Mouse (Mus musculus): ENCODE results near the gene Cbarp. TPM values are rescaled to one million over a fixed set of nuclear protein-coding genes. Genes with fewer than 3 reads are reported as not detected.

The Cbarp gene
- polyA plus RNA-seq, 1 experiment from 2014 or later, result 6.4 TPM

DNA sequence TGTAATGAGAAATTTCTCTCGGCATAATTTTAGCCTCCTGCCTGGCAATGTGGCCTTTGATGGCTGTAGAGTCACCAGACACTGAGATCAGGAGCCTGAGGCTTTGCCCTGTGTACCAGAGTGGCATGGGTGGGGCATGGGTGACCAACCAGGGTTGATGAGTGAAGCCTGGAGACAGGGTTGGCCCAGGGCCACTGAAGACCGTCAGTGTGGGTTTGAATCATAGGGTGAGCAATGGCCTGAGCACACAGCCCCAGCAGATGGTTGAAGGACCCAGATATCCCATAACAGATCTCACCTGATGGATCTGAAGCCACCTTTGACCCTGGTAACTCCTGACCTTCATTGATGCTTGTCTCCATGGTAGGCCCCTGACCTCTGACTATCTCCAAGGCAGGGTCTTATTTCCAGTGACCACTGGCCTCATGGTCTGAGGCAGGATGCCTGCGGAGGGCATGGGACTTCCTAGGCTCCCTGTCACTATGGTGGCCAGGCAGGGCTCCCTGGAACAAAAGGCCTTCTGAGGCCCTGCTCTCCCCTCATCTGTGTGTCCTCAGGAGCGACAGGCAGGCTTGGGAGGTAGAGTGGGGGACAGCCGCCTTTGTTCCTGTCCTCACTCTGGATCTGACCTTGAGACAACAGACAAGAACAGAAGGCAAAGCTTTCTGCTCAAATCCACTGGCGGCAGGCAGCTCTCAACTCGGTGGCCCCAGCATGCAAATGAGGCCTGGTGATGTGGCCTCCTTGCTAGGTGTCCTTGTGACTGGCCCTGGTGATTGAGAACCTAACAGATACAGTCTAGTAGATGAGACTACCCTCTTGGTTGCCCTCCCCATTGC is 37.0 kb upstream of the Cbarp start:
- H3K9me3 ChIP-seq (ENCODE audit: low read length), result no peaks in the 10 kb centered on the region
- peaks cover 3% of the 10 kb centered on the region; the same call in 1 of the 2 replicates for H3K36me3 ChIP-seq (ENCODE audit: insufficient read depth, low read length)
- H3K27ac ChIP-seq (ENCODE audit: low read length), result no peak overlapping the region
- H3K4me1 ChIP-seq (ENCODE audit: insufficient read depth, low read length), result peaks cover 16% of the 10 kb centered on the region
- H3K27me3 ChIP-seq (ENCODE audit: insufficient read depth, low read length), result no peaks in the 10 kb centered on the region
- no peak for ATAC-seq (ENCODE audit: low FRiP score, low TSS enrichment)
- no peak overlapping the region for H3K4me2 ChIP-seq (replicated peaks; ENCODE audit: low read depth, low read length)
- no peak overlapping the region for H3K4me3 ChIP-seq (ENCODE audit: low read length)
- WGBS, result 70% methylated on average over 7 of the region's 7 CpGs
- H3K9ac ChIP-seq (replicated peaks; ENCODE audit: low read length), result no peak overlapping the region

DNA sequence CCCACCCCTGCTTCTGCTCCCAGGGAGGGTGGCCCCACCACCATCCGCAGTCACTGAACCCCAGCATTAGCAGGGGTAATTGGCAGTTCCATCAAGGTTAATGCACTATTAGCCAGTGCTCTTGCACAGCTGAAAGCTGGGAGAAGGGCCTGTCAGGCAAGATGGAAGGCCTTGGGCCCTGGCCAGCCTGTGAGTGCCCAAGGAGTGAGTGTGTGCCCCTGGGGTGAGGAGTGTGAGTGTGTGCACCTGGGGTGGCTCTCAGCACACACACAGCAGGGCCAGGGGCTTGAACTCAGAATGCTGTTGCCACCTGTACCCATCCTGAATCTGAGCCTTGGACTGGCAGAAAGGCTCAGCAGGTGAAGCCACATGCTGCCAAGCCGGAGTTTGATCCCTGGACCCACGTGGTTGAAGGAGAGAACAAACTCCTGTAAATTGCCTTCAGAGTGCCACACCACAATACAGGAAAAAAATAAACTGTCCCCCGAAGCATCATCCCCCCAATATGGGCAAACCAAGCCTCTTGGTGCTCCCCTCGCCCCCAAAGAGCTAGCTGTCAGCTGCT is 35.7 kb upstream of the Cbarp start:
- Histone ChIP-seq H3K27me3 (ENCODE audit: insufficient read depth, low read length) (no peaks in the 10 kb centered on the region), H3K9me3 (ENCODE audit: low read length) (no peaks in the 10 kb centered on the region), H3K27ac (ENCODE audit: low read length) (no peak overlapping the region), H3K4me2 (replicated peaks; ENCODE audit: low read depth, low read length) (no peak overlapping the region), H3K36me3 (ENCODE audit: insufficient read depth, low read length) (peaks cover 9% of the 10 kb centered on the region), H3K4me3 (ENCODE audit: low read length) (no peak overlapping the region), H3K9ac (replicated peaks; ENCODE audit: low read length) (no peak overlapping the region), H3K4me1 (ENCODE audit: insufficient read depth, low read length) (peaks cover 28% of the 10 kb centered on the region)
- no peak for ATAC-seq (ENCODE audit: low FRiP score, low TSS enrichment)
- 73% methylated on average over 5 of the region's 5 CpGs for WGBS

DNA sequence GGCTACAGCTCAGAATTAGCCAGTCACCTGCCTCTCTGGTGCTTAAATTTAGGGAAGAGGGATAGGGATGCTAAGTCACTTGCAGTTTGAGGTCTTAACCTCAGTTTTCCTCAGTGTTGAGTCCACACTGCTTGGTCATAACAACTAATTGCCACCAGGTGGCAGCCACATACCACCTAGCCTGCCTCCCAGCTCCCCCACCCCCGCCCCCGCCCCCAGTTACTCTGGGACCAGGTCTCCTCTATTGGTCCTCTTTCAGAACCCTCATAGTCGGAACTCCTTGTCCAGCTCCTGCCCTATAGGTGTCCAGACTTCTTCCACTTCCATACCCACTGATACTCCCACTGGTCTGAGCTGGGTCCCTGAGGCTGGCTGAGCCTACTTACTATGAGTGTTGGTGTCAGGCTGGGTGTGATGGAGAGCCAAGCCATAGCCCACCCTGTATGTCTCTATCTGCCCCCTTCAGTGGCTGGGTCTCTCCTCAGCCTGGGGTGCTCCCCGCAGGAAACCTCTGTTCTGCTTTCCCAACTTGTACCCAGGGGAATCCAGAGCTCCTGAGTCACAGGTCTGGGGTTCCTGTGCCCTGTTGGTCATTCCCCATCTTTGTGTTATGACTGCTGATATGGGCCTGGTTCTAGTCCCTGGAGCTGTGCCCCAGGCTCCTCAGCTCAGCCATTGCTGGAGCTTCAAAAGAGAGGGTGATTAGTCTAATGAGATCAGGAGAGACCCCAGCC is 35.1 kb upstream of the Cbarp start:
- no peak for ATAC-seq (ENCODE audit: low FRiP score, low TSS enrichment)
- H3K27ac ChIP-seq (ENCODE audit: low read length), result no peak overlapping the region
- no peaks in the 10 kb centered on the region for H3K27me3 ChIP-seq (ENCODE audit: insufficient read depth, low read length)
- H3K4me1 ChIP-seq (ENCODE audit: insufficient read depth, low read length), result peaks cover 23% of the 10 kb centered on the region
- H3K4me3 ChIP-seq (ENCODE audit: low read length), result no peak overlapping the region
- peaks cover 16% of the 10 kb centered on the region for H3K36me3 ChIP-seq (ENCODE audit: insufficient read depth, low read length)
- WGBS, result 25% methylated on average over 4 of the region's 4 CpGs
- H3K4me2 ChIP-seq (replicated peaks; ENCODE audit: low read depth, low read length), result no peak overlapping the region
- no peaks in the 10 kb centered on the region for H3K9me3 ChIP-seq (ENCODE audit: low read length)
- H3K9ac ChIP-seq (replicated peaks; ENCODE audit: low read length), result no peak overlapping the region

DNA sequence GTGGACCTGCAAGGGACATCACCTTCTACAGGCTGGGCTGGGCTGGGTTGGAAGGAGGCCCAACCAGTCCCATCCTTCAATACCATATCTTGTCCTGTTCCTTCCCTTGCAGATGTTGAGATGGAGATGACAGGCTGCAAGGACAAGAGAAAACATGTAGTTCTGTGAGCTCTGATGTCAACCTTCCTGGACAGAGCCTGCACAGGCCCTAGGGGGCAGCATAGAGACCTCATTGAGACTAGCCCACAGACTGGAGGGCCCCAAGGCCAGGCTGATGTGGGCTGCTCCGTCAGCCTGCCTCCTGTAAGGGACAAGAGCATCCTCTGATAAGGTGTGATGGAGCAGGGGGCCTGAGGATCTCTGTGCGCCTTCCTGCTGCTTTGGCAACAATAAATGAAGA is 34.1 kb upstream of the Cbarp start:
- WGBS, result 59% methylated on average over 2 of the region's 2 CpGs
- Histone ChIP-seq H3K27ac (ENCODE audit: low read length) (no peak overlapping the region), H3K9ac (replicated peaks; ENCODE audit: low read length) (no peak overlapping the region), H3K27me3 (ENCODE audit: insufficient read depth, low read length) (no peaks in the 10 kb centered on the region), H3K4me3 (ENCODE audit: low read length) (no peak overlapping the region), H3K36me3 (ENCODE audit: insufficient read depth, low read length) (peaks cover 25% of the 10 kb centered on the region), H3K4me1 (ENCODE audit: insufficient read depth, low read length) (peaks cover 21% of the 10 kb centered on the region), H3K4me2 (replicated peaks; ENCODE audit: low read depth, low read length) (no peak overlapping the region), H3K9me3 (ENCODE audit: low read length) (no peaks in the 10 kb centered on the region)
- no peak for ATAC-seq (ENCODE audit: low FRiP score, low TSS enrichment)

DNA sequence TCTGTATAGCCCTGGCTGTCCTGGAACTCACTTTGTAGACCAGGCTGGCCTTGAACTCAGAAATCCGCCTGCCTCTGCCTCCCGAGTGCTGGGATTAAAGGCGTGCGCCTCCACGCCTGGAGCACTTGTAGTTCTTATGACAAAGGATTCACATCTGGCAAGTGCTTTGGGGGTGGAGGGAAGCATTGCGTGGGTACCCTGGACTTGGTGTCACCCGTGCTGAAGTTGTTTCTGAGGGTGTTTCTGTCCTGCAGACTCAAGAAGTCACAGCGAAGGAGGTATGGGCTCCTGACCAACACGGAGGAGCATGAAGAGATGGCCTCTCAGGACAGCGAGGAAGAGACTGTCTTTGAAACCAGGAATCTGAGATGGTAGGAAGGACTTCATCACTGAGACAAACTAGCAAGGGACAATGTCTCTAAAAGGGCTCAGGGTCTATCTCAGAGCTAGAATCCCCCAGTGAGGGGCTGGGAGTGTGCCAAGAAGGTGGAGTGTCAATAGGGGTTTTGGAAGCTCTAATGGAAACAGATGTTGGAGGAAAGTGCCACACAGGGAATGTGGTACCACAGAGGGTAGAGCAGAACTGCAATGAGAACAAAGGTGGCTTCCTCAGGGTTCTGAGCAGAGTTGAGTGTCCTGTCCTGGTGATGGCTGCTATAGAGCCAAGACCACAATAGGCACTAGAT is 33.5 kb upstream of the Cbarp start:
- H3K4me2 ChIP-seq (replicated peaks; ENCODE audit: low read depth, low read length), result no peak overlapping the region
- no peak overlapping the region for H3K4me3 ChIP-seq (ENCODE audit: low read length)
- no peak for ATAC-seq (ENCODE audit: low FRiP score, low TSS enrichment)
- no peak overlapping the region for H3K9ac ChIP-seq (replicated peaks; ENCODE audit: low read length)
- peaks cover 27% of the 10 kb centered on the region for H3K4me1 ChIP-seq (ENCODE audit: insufficient read depth, low read length)
- H3K27me3 ChIP-seq (ENCODE audit: insufficient read depth, low read length), result no peaks in the 10 kb centered on the region
- H3K27ac ChIP-seq (ENCODE audit: low read length), result no peak overlapping the region
- H3K9me3 ChIP-seq (ENCODE audit: low read length), result no peaks in the 10 kb centered on the region
- WGBS, result 89% methylated on average over 10 of the region's 10 CpGs
- peaks cover 26% of the 10 kb centered on the region for H3K36me3 ChIP-seq (ENCODE audit: insufficient read depth, low read length)

- peak overlapping the region; percentile 70 for H3K9ac ChIP-seq (replicated peaks; ENCODE audit: low read length)
Observed at GRCm38 (mm10) chr10:80173358-80173757, 32.7 kb upstream of the Cbarp start.

GRCm38 (mm10) chr10:80172527-80173292 is 32.1 kb upstream of the Cbarp start, which contains the start of gene 1600002K03Rik:
TSS of gene 1600002K03Rik (plus strand) at chr10:80172944.
- Histone ChIP-seq H3K27me3 (ENCODE audit: insufficient read depth, low read length) (no peaks in the 10 kb centered on the region), H3K4me1 (ENCODE audit: insufficient read depth, low read length) (peaks cover 33% of the 10 kb centered on the region), H3K9me3 (ENCODE audit: low read length) (no peaks in the 10 kb centered on the region), H3K27ac (ENCODE audit: low read length) (peak within 1 kb of the TSS; percentile 91), H3K36me3 (ENCODE audit: insufficient read depth, low read length) (peaks cover 26% of the 10 kb centered on the region), H3K4me3 (ENCODE audit: low read length) (peak within 1 kb of the TSS; percentile 66), H3K4me2 (replicated peaks; ENCODE audit: low read depth, low read length) (peak within 1 kb of the TSS; percentile 67), H3K9ac (replicated peaks; ENCODE audit: low read length) (peak within 1 kb of the TSS; percentile 70)
- peak; percentile 68 for ATAC-seq (ENCODE audit: low FRiP score, low TSS enrichment)
- WGBS, result 8% methylated on average over 35 of the region's 35 CpGs

More at GRCm38 (mm10) chr10:80173358-80173757, 32.7 kb upstream of the Cbarp start:
- H3K9me3 ChIP-seq (ENCODE audit: low read length), result no peaks in the 10 kb centered on the region
- peak overlapping the region; percentile 66 for H3K4me3 ChIP-seq (ENCODE audit: low read length)
- no peak for ATAC-seq (ENCODE audit: low FRiP score, low TSS enrichment)
- H3K4me2 ChIP-seq (replicated peaks; ENCODE audit: low read depth, low read length), result peak overlapping the region; percentile 67
- peaks cover 33% of the 10 kb centered on the region for H3K4me1 ChIP-seq (ENCODE audit: insufficient read depth, low read length)
- peaks cover 26% of the 10 kb centered on the region for H3K36me3 ChIP-seq (ENCODE audit: insufficient read depth, low read length)
- no peaks in the 10 kb centered on the region for H3K27me3 ChIP-seq (ENCODE audit: insufficient read depth, low read length)
- 11% methylated on average over 11 of the region's 11 CpGs for WGBS
- H3K27ac ChIP-seq (ENCODE audit: low read length), result peak overlapping the region; percentile 91

GRCm38 (mm10) chr10:80171760-80172526 is 31.3 kb upstream of the Cbarp start:
- H3K4me2 ChIP-seq (replicated peaks; ENCODE audit: low read depth, low read length), result peak overlapping the region; percentile 67
- peaks cover 36% of the 10 kb centered on the region for H3K4me1 ChIP-seq (ENCODE audit: insufficient read depth, low read length)
- H3K4me3 ChIP-seq (ENCODE audit: low read length), result no peak overlapping the region
- peak overlapping the region; percentile 91 for H3K27ac ChIP-seq (ENCODE audit: low read length)
- peaks cover 26% of the 10 kb centered on the region for H3K36me3 ChIP-seq (ENCODE audit: insufficient read depth, low read length)
- H3K27me3 ChIP-seq (ENCODE audit: insufficient read depth, low read length), result no peaks in the 10 kb centered on the region
- no peak for ATAC-seq (ENCODE audit: low FRiP score, low TSS enrichment)
- H3K9me3 ChIP-seq (ENCODE audit: low read length), result no peaks in the 10 kb centered on the region
- H3K9ac ChIP-seq (replicated peaks; ENCODE audit: low read length), result peak overlapping the region; percentile 70; the same call in 1 of the 2 replicates
- WGBS, result 79% methylated on average over 45 of the region's 45 CpGs

Measured in kidney, embryonic 16.5 days (tissue).